In genomic region chr13:24005528-24005927, GRCm38 (mm10) we compare ENCODE assay signal across 23 mouse cellular contexts. TPM values are rescaled to one million over a fixed set of nuclear protein-coding genes. Genes with fewer than 3 reads are reported as not detected.
DNase-seq lines count a peak whose midpoint lies in the region; ATAC-seq lines count a peak whose summit lies in the region.
"Had no signal": no experiment of that assay in that cellular context is flagged by ENCODE, and none has a peak within 500 bp of the region (broad histone marks: within the 10 kb centered on the region; RNA-seq: fewer than 3 reads in every experiment).

No protein-coding gene starts in this region.

- H3K36me3 ChIP-seq in liver, embryonic 11.5 days (ENCODE audit: control insufficient read depth, insufficient read depth, low read length): no peaks in the 10 kb centered on the region
- H3K36me3 ChIP-seq in liver, embryonic 16.5 days (ENCODE audit: control insufficient read depth, insufficient read depth): no peaks in the 10 kb centered on the region
- H3K36me3 ChIP-seq in neural tube, embryonic 15.5 days: peaks cover 4% of the 10 kb centered on the region; the same call in 1 of the 2 replicates
- H3K36me3 ChIP-seq: heart, embryonic 15.5 days; hindbrain, embryonic 13.5 days had no signal

- no peaks in the 10 kb centered on the region for H3K9me3 ChIP-seq in liver, embryonic 11.5 days (ENCODE audit: control insufficient read depth, low read length)
- no peaks in the 10 kb centered on the region for H3K9me3 ChIP-seq in liver, embryonic 16.5 days (replicated peaks; ENCODE audit: control insufficient read depth, low read length)
- H3K9me3 ChIP-seq in neural tube, embryonic 15.5 days (replicated peaks): no peaks in the 10 kb centered on the region
- H3K9me3 ChIP-seq: embryonic facial prominence, embryonic 13.5 days; forebrain, embryonic 13.5 days; heart, embryonic 15.5 days; hindbrain, embryonic 13.5 days had no signal

- H3K9ac ChIP-seq in liver, embryonic 11.5 days (ENCODE audit: low read depth, low read length): no peak overlapping the region
- no peak overlapping the region for H3K9ac ChIP-seq in liver, embryonic 16.5 days (ENCODE audit: low read depth, low read length)
- no peak overlapping the region for H3K9ac ChIP-seq in neural tube, embryonic 15.5 days (replicated peaks)
- H3K9ac ChIP-seq: embryonic facial prominence, embryonic 13.5 days; forebrain, embryonic 13.5 days; forebrain, postnatal 0 days; heart, embryonic 15.5 days; hindbrain, embryonic 13.5 days had no signal

- no peaks in the 10 kb centered on the region for H3K4me1 ChIP-seq in liver, embryonic 11.5 days (replicated peaks; ENCODE audit: control insufficient read depth, insufficient read depth, low read length)
- H3K4me1 ChIP-seq in liver, embryonic 16.5 days (ENCODE audit: control insufficient read depth, low read depth, low read length): peaks cover 4% of the 10 kb centered on the region; the same call in 1 of the 2 replicates
- H3K4me1 ChIP-seq in neural tube, embryonic 15.5 days: no peaks in the 10 kb centered on the region
- H3K4me1 ChIP-seq: embryonic facial prominence, embryonic 13.5 days; forebrain, embryonic 13.5 days; heart, embryonic 15.5 days; hindbrain, embryonic 13.5 days had no signal

- no peaks in the 10 kb centered on the region for H3K27me3 ChIP-seq in liver, embryonic 11.5 days (replicated peaks; ENCODE audit: control insufficient read depth, insufficient read depth, low read length)
- H3K27me3 ChIP-seq in liver, embryonic 16.5 days (ENCODE audit: control insufficient read depth, insufficient read depth, low read depth, low read length): no peaks in the 10 kb centered on the region
- no peaks in the 10 kb centered on the region for H3K27me3 ChIP-seq in neural tube, embryonic 15.5 days (replicated peaks)
- H3K27me3 ChIP-seq: embryonic facial prominence, embryonic 13.5 days; forebrain, embryonic 13.5 days; hindbrain, embryonic 13.5 days had no signal

- DNase-seq in liver, embryonic 11.5 days (ENCODE audit: low spot score): no peak
- DNase-seq in liver: no peak
- DNase-seq in c-Kit-positive CD71-positive TER-119-positive erythroid progenitor cells, embryonic 14.5 days (ENCODE audit: low spot score): peak; percentile 18
- DNase-seq in ovary, adult 18-20 months (ENCODE audit: low spot score): no peak
- DNase-seq: adrenal gland, adult 8-10 months; adrenal gland, postnatal 36 days; cerebellum, adult 18-20 months; cerebellum, adult 9-11 months; cerebellum, postnatal 36 days; forebrain, postnatal 0 days; gastrocnemius, postnatal 14 days; heart, adult 18-20 months; heart, postnatal 14 days had no signal

- 0 out of 2 replicates have a peak overlapping the region, but pooled peaks have one; percentile 13 for H3K4me2 ChIP-seq in liver, embryonic 11.5 days
- no peak overlapping the region for H3K4me2 ChIP-seq in liver, embryonic 16.5 days (ENCODE audit: low read depth, low read length)
- H3K4me2 ChIP-seq in neural tube, embryonic 15.5 days: no peak overlapping the region
- H3K4me2 ChIP-seq: embryonic facial prominence, embryonic 13.5 days; forebrain, embryonic 13.5 days; heart, embryonic 11.5 days; heart, embryonic 15.5 days; hindbrain, embryonic 13.5 days had no signal

- H3K4me3 ChIP-seq in liver, embryonic 11.5 days (ENCODE audit: low read depth, low read length): no peak overlapping the region
- H3K4me3 ChIP-seq in liver, embryonic 16.5 days (ENCODE audit: low read depth, low read length): no peak overlapping the region
- H3K4me3 ChIP-seq in neural tube, embryonic 15.5 days (replicated peaks): no peak overlapping the region
- H3K4me3 ChIP-seq: embryonic facial prominence, embryonic 13.5 days; forebrain, embryonic 13.5 days; heart, embryonic 15.5 days; hindbrain, embryonic 13.5 days had no signal

- peak; percentile 54 for ATAC-seq in liver, embryonic 11.5 days (replicated peaks; ENCODE audit: low FRiP score)
- ATAC-seq in liver, embryonic 16.5 days (ENCODE audit: low read depth): peak; percentile 59
- no peak for ATAC-seq in cerebellum, adult (ENCODE audit: insufficient number of reproducible peaks, low FRiP score, low TSS enrichment)
- no peak for ATAC-seq in neural tube, embryonic 15.5 days (ENCODE audit: low FRiP score)
- ATAC-seq: forebrain, embryonic 13.5 days; forebrain, postnatal 0 days; hindbrain, postnatal 0 days had no signal

- 56% methylated on average over 2 of the region's 2 CpGs for WGBS in liver, embryonic 11.5 days
- 24% methylated on average over 2 of the region's 2 CpGs for WGBS in liver, embryonic 16.5 days (ENCODE audit: insufficient replicate concordance)
- 86% methylated on average over 2 of the region's 2 CpGs for WGBS in neural tube, embryonic 15.5 days

- no peak overlapping the region for H3K27ac ChIP-seq in liver, embryonic 11.5 days (ENCODE audit: low read depth, low read length)
- H3K27ac ChIP-seq in liver, embryonic 16.5 days (ENCODE audit: low read length): no peak overlapping the region
- H3K27ac ChIP-seq in neural tube, embryonic 15.5 days (replicated peaks): no peak overlapping the region
- H3K27ac ChIP-seq: embryonic facial prominence, embryonic 13.5 days; forebrain, embryonic 13.5 days; heart, embryonic 15.5 days; hindbrain, embryonic 13.5 days; hindbrain, postnatal 0 days had no signal

RNA-seq across cellular contexts. Expression of gene Scgn, which starts 14.5 kb away (rescaled TPM):
- 0.21 TPM in 1 of 2 replicates, not detected in the other for polyA plus RNA-seq in liver, embryonic 11.5 days (2014; fragmentation: Nextera tagmentation; extraction: Ambion mirVana)
- polyA plus RNA-seq in liver, embryonic 16.5 days (2015; fragmentation: Nextera tagmentation; extraction: Ambion mirVana): 0.19 TPM in 1 of 2 replicates, not detected in the other
- polyA plus RNA-seq in neural tube, embryonic 15.5 days (2015; fragmentation: Nextera tagmentation; extraction: Ambion mirVana): 0.77 and 1.3 TPM in 2 replicates
- polyA plus RNA-seq: C2C12; embryonic facial prominence, embryonic 13.5 days; heart, embryonic 11.5 days; heart, embryonic 15.5 days had no signal

Comparison
In these comparisons a context has a peak if more than half of its experiments do, and no peak if none do; other contexts are left out.
1. ATAC-seq: peak in liver, embryonic 11.5 days (single experiment) and liver, embryonic 16.5 days (single experiment); none in cerebellum, adult (single experiment) and neural tube, embryonic 15.5 days (single experiment).